Mouse (Mus musculus) CH12.LX (cell line): ENCODE data around the gene Scly. TPM values are rescaled to one million over a fixed set of nuclear protein-coding genes. Genes with fewer than 3 reads are reported as not detected.

Experiments used
- DNase-seq: peaks from one replicate; pipeline ENCODE4 v3.0.0-alpha.2; 2013; ENCODE audit errors: extremely low read depth
- H3K27ac ChIP-seq: 2 replicates; pipeline ENCODE4 v1.5.1; 2012; ENCODE audit warnings: low read depth, mild to moderate bottlenecking, control low read depth, moderate library complexity; ENCODE audit not compliant: insufficient read depth
- H3K27me3 ChIP-seq: replicated peaks from 2 replicates; pipeline ENCODE3; 2012; ENCODE audit warnings: inconsistent platforms
- H3K36me3 ChIP-seq, 2 experiments: replicated peaks in 1 of 2; 2 replicates each; pipeline versions ENCODE3 to v1.6.1; 2012; ENCODE audit warnings: inconsistent platforms in 1 of 2, low read length in 1 of 2, mild to moderate bottlenecking in 1 of 2, mixed read lengths in 1 of 2, moderate library complexity in 1 of 2; ENCODE audit not compliant: control insufficient read depth in 1 of 2, insufficient read depth in 1 of 2
- H3K4me1 ChIP-seq, 2 experiments: 2 replicates each; pipeline ENCODE4 v1.6.1; 2012; ENCODE audit warnings: inconsistent platforms in 1 of 2, moderate library complexity in 1 of 2; ENCODE audit not compliant: insufficient read depth in 2 of 2, control insufficient read depth in 1 of 2
- H3K4me2 ChIP-seq: 2 replicates; pipeline ENCODE4 v1.6.1; 2012; ENCODE audit warnings: low read depth, mild to moderate bottlenecking, control low read depth; ENCODE audit not compliant: poor library complexity, insufficient read depth, severe bottlenecking
- H3K4me3 ChIP-seq, 3 experiments: fragments of 150-350 bp in 1 of 3; sonication (generic) in 1 of 3; replicated peaks in 1 of 3; 2 replicates each; pipeline versions ENCODE3 to v1.5.1; 2011 to 2012; ENCODE audit warnings: low read depth in 2 of 3, low read length in 2 of 3, mild to moderate bottlenecking in 2 of 3, moderate library complexity in 2 of 3, control low read depth in 1 of 3, improper control_type of control experiment in 1 of 3, inconsistent platforms in 1 of 3, mixed read lengths in 1 of 3; ENCODE audit not compliant: poor library complexity in 1 of 3
- H3K79me2 ChIP-seq: replicated peaks from 2 replicates; pipeline ENCODE4 v1.6.1; 2012; ENCODE audit warnings: mild to moderate bottlenecking, moderate library complexity; ENCODE audit not compliant: control insufficient read depth, poor library complexity, insufficient read depth, severe bottlenecking; ENCODE audit errors: extremely low read depth
- H3K9ac ChIP-seq: 2 replicates; pipeline ENCODE4 v1.6.1; 2012; ENCODE audit warnings: low read depth, mild to moderate bottlenecking, control low read depth, moderate library complexity; ENCODE audit not compliant: insufficient read depth
- H3K9me3 ChIP-seq: replicated peaks from 2 replicates; pipeline ENCODE3; 2012; ENCODE audit warnings: low read length, inconsistent platforms, mixed read lengths
- BHLHE40 ChIP-seq: IDR thresholded peaks from 2 replicates; pipeline ENCODE4 v1.6.1; 2011; ENCODE audit warnings: mild to moderate bottlenecking, low read depth, low read length, improper control_type of control experiment
- CTCF ChIP-seq, 2 experiments: IDR thresholded peaks in 1 of 2; conservative IDR thresholded peaks in 1 of 2; 2 replicates each; pipeline ENCODE4 v1.5.1; 2011 to 2012; ENCODE audit warnings: low read depth in 2 of 2, low read length in 2 of 2, improper control_type of control experiment in 1 of 2, inconsistent platforms in 1 of 2, mild to moderate bottlenecking in 1 of 2, moderate library complexity in 1 of 2
- E2F4 ChIP-seq: IDR thresholded peaks from 2 replicates; pipeline ENCODE4 v1.6.1; 2011; ENCODE audit warnings: low read depth, low read length, improper control_type of control experiment; ENCODE audit not compliant: insufficient replicate concordance
- ELF1 ChIP-seq: IDR thresholded peaks from 2 replicates; pipeline ENCODE4 v1.6.1; 2014; ENCODE audit warnings: low read depth, mild to moderate bottlenecking, inconsistent platforms, low read length, improper control_type of control experiment
- EP300 ChIP-seq: IDR thresholded peaks from 2 replicates; pipeline ENCODE4 v1.6.1; 2011; ENCODE audit warnings: low read length, improper control_type of control experiment
- ETS1 ChIP-seq: conservative IDR thresholded peaks from 2 replicates; pipeline ENCODE4 v1.6.1; 2012; ENCODE audit warnings: low read depth, mild to moderate bottlenecking, inconsistent platforms, low read length, improper control_type of control experiment, moderate library complexity
- GABPA ChIP-seq: IDR thresholded peaks from 2 replicates; pipeline ENCODE4 v1.6.1; 2012; ENCODE audit warnings: low read depth, low read length, improper control_type of control experiment, inconsistent platforms; ENCODE audit not compliant: insufficient replicate concordance
- HCFC1 ChIP-seq: IDR thresholded peaks from 2 replicates; pipeline ENCODE4 v1.6.1; 2012; ENCODE audit warnings: low read depth, mild to moderate bottlenecking, inconsistent platforms, low read length, improper control_type of control experiment
- IRF4 ChIP-seq: IDR thresholded peaks from 2 replicates; pipeline ENCODE4 v1.6.1; 2014; ENCODE audit warnings: low read depth, mild to moderate bottlenecking, inconsistent platforms, low read length, improper control_type of control experiment
- JUN ChIP-seq: IDR thresholded peaks from 2 replicates; pipeline ENCODE4 v1.6.1; 2011; ENCODE audit warnings: low read depth, mild to moderate bottlenecking, low read length, improper control_type of control experiment, moderate library complexity; ENCODE audit not compliant: insufficient read depth
- JUND ChIP-seq: conservative IDR thresholded peaks from 2 replicates; pipeline ENCODE4 v1.6.1; 2011; ENCODE audit warnings: low read depth, low read length, improper control_type of control experiment
- KAT2A ChIP-seq: IDR thresholded peaks from 2 replicates; pipeline ENCODE4 v1.6.1; 2012; ENCODE audit warnings: low read length, improper control_type of control experiment, inconsistent platforms; ENCODE audit not compliant: insufficient replicate concordance
- MAX ChIP-seq: IDR thresholded peaks from 2 replicates; pipeline ENCODE4 v1.6.1; 2011; ENCODE audit warnings: low read length, improper control_type of control experiment
- MYC ChIP-seq: IDR thresholded peaks from 2 replicates; pipeline ENCODE4 v1.6.1; 2011; ENCODE audit warnings: low read depth, mild to moderate bottlenecking, improper control_type of control experiment, low read length
- RCOR1 ChIP-seq: conservative IDR thresholded peaks from 2 replicates; pipeline ENCODE4 v1.6.1; 2012; ENCODE audit warnings: low read depth, mild to moderate bottlenecking, inconsistent platforms, low read length, improper control_type of control experiment
- SMC3 ChIP-seq: IDR thresholded peaks from 2 replicates; pipeline ENCODE4 v1.6.1; 2011; ENCODE audit warnings: low read depth, low read length, improper control_type of control experiment
- TCF12 ChIP-seq: IDR thresholded peaks from 2 replicates; pipeline ENCODE4 v1.6.1; 2014; ENCODE audit warnings: low read depth, mild to moderate bottlenecking, inconsistent platforms, low read length, improper control_type of control experiment
- UBTF ChIP-seq: IDR thresholded peaks from 2 replicates; pipeline ENCODE4 v1.6.1; 2012; ENCODE audit warnings: low read depth, mild to moderate bottlenecking, inconsistent platforms, low read length, improper control_type of control experiment, moderate library complexity
- USF1 ChIP-seq: IDR thresholded peaks from 2 replicates; pipeline ENCODE4 v1.6.1; 2014; ENCODE audit warnings: low read depth, mild to moderate bottlenecking, inconsistent platforms, low read length, improper control_type of control experiment
- ZKSCAN1 ChIP-seq: IDR thresholded peaks from 2 replicates; pipeline ENCODE4 v1.6.1; 2012; ENCODE audit warnings: low read depth, inconsistent platforms, low read length, improper control_type of control experiment, borderline replicate concordance
- ZMIZ1 ChIP-seq: IDR thresholded peaks from 2 replicates; pipeline ENCODE4 v1.6.1; 2012; ENCODE audit warnings: low read depth, mild to moderate bottlenecking, inconsistent platforms, low read length, improper control_type of control experiment
- ZNF384 ChIP-seq: IDR thresholded peaks from 2 replicates; pipeline ENCODE4 v1.6.1; 2012; ENCODE audit warnings: low read depth, low read length, improper control_type of control experiment, inconsistent platforms
- dilution Hi-C: fragments of 300-500 bp; cut with MboI; formaldehyde crosslinking; loops from 2 replicates; pipeline ENCODE4 v1.14.3; 2020; ENCODE audit warnings: low sequenced_read_pairs; ENCODE audit not compliant: extremely low pct_unique_long_range_greater_than_20kb, extremely low pct_ligation_motif_present
- in situ Hi-C: fragments of 300-500 bp; cut with MboI; formaldehyde crosslinking; loops from 3 replicates; pipeline ENCODE4 v1.14.3; 2019; ENCODE audit warnings: low sequenced_read_pairs, low pct_ligation_motif_present, low pct_unique_long_range_greater_than_20kb, mixed read lengths
- polyA plus RNA-seq: library from polyadenylated mRNA; unstranded; fragments of >175 nt; gene quantifications from 2 replicates; pipeline ENCODE4 v1.2.1, GENCODE M21; 2012; ENCODE audit warnings: low read depth; ENCODE audit not compliant: insufficient read length
- total RNA-seq, 2 experiments: library from RNA; depleted of rRNA; stranded (reverse); fragments of 300-350 nt in 1 of 2; fragments of >200 nt in 1 of 2; gene quantifications; 2 replicates each; pipeline ENCODE4 v1.2.3; 2012 to 2014

Gene Scly
- total and polyA plus RNA-seq, 3 experiments, result 15.8 to 71.2 (median 25.6) TPM

DNA sequence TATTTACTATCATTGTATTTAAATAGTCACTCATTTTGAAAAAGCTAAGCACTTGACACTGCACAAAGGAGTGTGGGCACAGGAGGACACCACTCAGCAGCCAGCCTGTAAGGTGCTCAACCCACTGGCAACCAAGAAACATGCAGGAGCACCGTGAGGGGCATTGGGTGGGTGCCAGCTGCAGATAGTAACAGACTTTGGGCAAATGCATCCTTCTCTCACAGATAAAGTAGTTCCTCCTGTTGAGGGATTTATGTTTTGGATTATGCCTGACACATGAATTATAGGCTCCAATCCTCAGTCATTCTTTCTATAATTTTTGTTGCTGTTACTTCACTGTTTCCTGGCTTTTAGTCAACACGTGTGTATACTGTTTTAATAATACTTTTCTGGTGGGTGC lies 20.7 kb upstream of the Scly start:
- peaks cover 35 to 82% of the 10 kb centered on the region in 2 experiments for H3K36me3 ChIP-seq

DNA sequence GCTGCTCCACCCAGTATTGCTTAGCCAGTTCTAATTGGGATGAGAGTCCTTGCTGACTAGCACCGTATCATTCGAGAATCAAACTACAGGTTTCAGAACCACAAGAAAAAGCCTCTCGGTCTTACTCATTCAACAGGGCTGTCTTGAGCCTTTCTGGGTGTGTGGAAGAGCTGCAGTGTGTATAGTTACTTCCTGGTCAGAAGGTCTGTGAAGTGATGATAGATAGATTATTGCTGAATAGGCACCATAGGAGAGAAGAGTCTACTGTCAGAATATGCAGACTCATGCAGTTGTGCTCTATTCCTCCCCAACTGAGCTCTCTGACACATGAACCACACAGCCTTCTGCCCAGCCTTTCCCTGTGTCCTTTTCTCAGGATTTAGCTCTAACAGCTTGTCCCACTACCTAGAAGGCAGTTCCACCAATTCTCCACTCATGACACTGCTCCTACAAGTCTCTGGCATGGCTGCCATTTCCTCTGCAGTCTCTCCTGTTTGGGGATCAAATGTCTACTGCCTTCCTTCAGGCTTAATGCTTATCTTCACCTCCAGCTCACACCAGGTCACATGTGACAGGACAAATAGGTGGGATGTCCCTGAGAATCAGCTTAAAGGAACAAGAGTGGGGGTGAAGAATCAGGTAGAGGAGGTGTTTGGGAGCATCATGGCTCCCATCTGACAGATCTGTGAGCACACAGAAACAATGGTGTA lies 19.6 kb upstream of the Scly start:
- no peaks in the 10 kb centered on the region for H3K9me3 ChIP-seq
- no peaks in the 10 kb centered on the region for H3K79me2 ChIP-seq
- peaks cover 35 to 81% of the 10 kb centered on the region in 2 experiments for H3K36me3 ChIP-seq
- no peak overlapping the region for H3K9ac ChIP-seq
- H3K4me2 ChIP-seq, result no peak overlapping the region
- no peaks in the 10 kb centered on the region for H3K27me3 ChIP-seq
- H3K4me1 ChIP-seq, result no peaks in the 10 kb centered on the region
- DNase-seq, result no peak
- no peak overlapping the region for H3K27ac ChIP-seq
- in situ Hi-C loops, result no loop called here
- no peak overlapping the region for H3K4me3 ChIP-seq
- TF ChIP-seq JUN (no peak), IRF4 (no peak), CTCF (conservative IDR thresholded peaks at IDR 0.05 in 1 of 2, IDR thresholded peaks at IDR 0.05 in 1 of 2; ENCODE audit: low read depth in 2 of 2, low read length in 2 of 2) (no peak), SMC3 (no peak), MYC (no peak), ELF1 (no peak), USF1 (no peak), E2F4 (no peak)
- dilution Hi-C loops, result no loop called here

More for the DNA sequence above, 20.7 kb upstream of the Scly start:
- no peaks in the 10 kb centered on the region for H3K9me3 ChIP-seq
- no peaks in the 10 kb centered on the region for H3K27me3 ChIP-seq
- H3K4me1 ChIP-seq, result no peaks in the 10 kb centered on the region
- H3K4me2 ChIP-seq, result no peak overlapping the region
- TF ChIP-seq JUN, result no peak
- dilution Hi-C loops, result no loop called here
- in situ Hi-C loops, result no loop called here
- H3K79me2 ChIP-seq, result no peaks in the 10 kb centered on the region
- no peak overlapping the region for H3K27ac ChIP-seq
- no peak overlapping the region for H3K9ac ChIP-seq
- H3K4me3 ChIP-seq, result no peak overlapping the region
- DNase-seq, result no peak

DNA sequence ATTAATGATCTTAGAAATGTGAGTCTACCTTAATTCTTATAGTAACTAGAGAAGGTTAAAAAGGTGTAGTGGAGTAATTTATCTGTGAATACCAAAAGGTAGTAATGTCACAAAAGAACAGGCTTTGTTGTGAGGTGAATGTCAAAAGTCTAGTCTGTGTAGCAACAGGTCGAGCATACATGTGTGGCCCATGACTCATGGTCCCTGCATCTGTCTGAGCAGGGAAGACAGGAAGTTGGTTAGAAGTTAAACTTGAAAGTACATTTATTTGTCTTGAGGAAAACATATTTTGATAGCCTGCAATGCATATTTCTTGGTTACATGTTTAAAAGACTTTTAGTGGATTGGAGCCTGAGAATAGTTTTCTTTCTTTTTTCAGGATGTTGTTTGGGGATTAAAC lies 19.0 kb upstream of the Scly start:
- in situ Hi-C loops, result no loop called here
- H3K9ac ChIP-seq, result no peak overlapping the region
- TF ChIP-seq E2F4 (no peak), HCFC1 (no peak), SMC3 (no peak), RCOR1 (no peak), ETS1 (no peak), MYC (no peak), MAX (no peak), ZKSCAN1 (no peak), ZNF384 (no peak), GABPA (no peak), EP300 (no peak), ZMIZ1 (no peak), JUND (no peak), TCF12 (no peak), BHLHE40 (no peak), KAT2A (no peak), UBTF (no peak), USF1 (no peak), ELF1 (no peak)
- no peak for DNase-seq
- H3K4me3 ChIP-seq, result no peak overlapping the region
- H3K27me3 ChIP-seq, result no peaks in the 10 kb centered on the region
- no peaks in the 10 kb centered on the region for H3K79me2 ChIP-seq
- no peak overlapping the region for H3K4me2 ChIP-seq
- no peaks in the 10 kb centered on the region for H3K9me3 ChIP-seq
- no peaks in the 10 kb centered on the region for H3K4me1 ChIP-seq
- H3K27ac ChIP-seq, result no peak overlapping the region
- H3K36me3 ChIP-seq, result peaks cover 35 to 83% of the 10 kb centered on the region in 2 experiments
- dilution Hi-C loops, result no loop called here
